ENCODE assay signal across 28 mouse cellular contexts in genomic region chr3:28706736-28707135, GRCm38 (mm10). TPM values are rescaled to one million over a fixed set of nuclear protein-coding genes. Genes with fewer than 3 reads are reported as not detected.
DNase-seq lines count a peak whose midpoint lies in the region; ATAC-seq and TF ChIP-seq lines count a peak whose summit lies in the region.
"Had no signal": no experiment of that assay in that cellular context is flagged by ENCODE, and none has a peak within 500 bp of the region (broad histone marks: within the 10 kb centered on the region; RNA-seq: fewer than 3 reads in every experiment).

No protein-coding gene starts in this region.

- no peak for TF ChIP-seq POLR2A in liver, adult 2 months (IDR thresholded peaks at IDR 0.05; ENCODE audit: extremely low read depth, insufficient read depth, low read length)

- WGBS in heart, embryonic 10.5 days = 76% methylated on average over 4 of the region's 4 CpGs
- WGBS in liver, adult 2 months = 27% methylated on average over 4 of the region's 4 CpGs

- H3K9ac ChIP-seq in liver, adult 2 months (ENCODE audit: low read depth, low read length) = peak overlapping the region; percentile 62
- H3K9ac ChIP-seq: embryonic facial prominence, embryonic 13.5 days; embryonic facial prominence, embryonic 15.5 days; forebrain, embryonic 12.5 days had no signal

- H3K36me3 ChIP-seq in heart, embryonic 10.5 days = no peaks in the 10 kb centered on the region
- peaks cover 46% of the 10 kb centered on the region for H3K36me3 ChIP-seq in liver, adult 2 months (ENCODE audit: control insufficient read depth, insufficient read depth, low read length)
- H3K36me3 ChIP-seq in G1E (replicated peaks) = peaks cover 12% of the 10 kb centered on the region
- H3K36me3 ChIP-seq: embryonic facial prominence, embryonic 13.5 days; embryonic facial prominence, embryonic 15.5 days; forebrain, embryonic 10.5 days; forebrain, embryonic 12.5 days had no signal

- no peaks in the 10 kb centered on the region for H3K9me3 ChIP-seq in heart, embryonic 10.5 days
- no peaks in the 10 kb centered on the region for H3K9me3 ChIP-seq in G1E (replicated peaks)
- H3K9me3 ChIP-seq: embryonic facial prominence, embryonic 13.5 days; embryonic facial prominence, embryonic 15.5 days; forebrain, embryonic 10.5 days; forebrain, embryonic 12.5 days had no signal

- no peak overlapping the region for H3K27ac ChIP-seq in heart, embryonic 10.5 days
- H3K27ac ChIP-seq in liver, adult 2 months (replicated peaks; ENCODE audit: insufficient read depth, low read depth, low read length) = peak overlapping the region; percentile 90
- H3K27ac ChIP-seq: embryonic facial prominence, embryonic 13.5 days; embryonic facial prominence, embryonic 15.5 days; forebrain, embryonic 10.5 days; forebrain, embryonic 12.5 days had no signal

- H3K79me2 ChIP-seq in liver, adult 2 months (ENCODE audit: control insufficient read depth, insufficient read depth, low read length) = peaks cover 6% of the 10 kb centered on the region; the same call in 1 of the 2 replicates

- DNase-seq in heart, adult 11 months = peak; percentile 83
- no peak for DNase-seq in heart, embryonic 10.5 days (ENCODE audit: low spot score)
- peak; percentile 70 for DNase-seq in liver, adult 2 months (ENCODE audit: extremely low read depth, low read depth, low spot score)
- DNase-seq in liver = no peak
- no peak for DNase-seq in G1E (ENCODE audit: low spot score)
- no peak for DNase-seq in urinary bladder, postnatal 25 days (ENCODE audit: low spot score)
- DNase-seq: adrenal gland, adult 2 months; adrenal gland, postnatal 10 days; adrenal gland, postnatal 25 days; B cell, adult 2 months; cerebellum, adult 11 months; cerebellum, adult 18-20 months; cerebellum, adult 8-10 months; cerebellum, adult 9-11 months; cerebellum, postnatal 14 days; cerebellum, postnatal 36 days; embryo, embryonic 11 days had no signal

- no peaks in the 10 kb centered on the region for H3K27me3 ChIP-seq in heart, embryonic 10.5 days (ENCODE audit: insufficient read depth, poor library complexity, severe bottlenecking)
- no peaks in the 10 kb centered on the region for H3K27me3 ChIP-seq in liver, adult 2 months (ENCODE audit: control insufficient read depth, insufficient read depth, low read length)
- H3K27me3 ChIP-seq in G1E (ENCODE audit: insufficient read depth, low read length) = no peaks in the 10 kb centered on the region
- H3K27me3 ChIP-seq: CH12.LX; embryonic facial prominence, embryonic 13.5 days; embryonic facial prominence, embryonic 15.5 days; forebrain, embryonic 12.5 days had no signal

- TF ChIP-seq CTCF in liver, adult 2 months (IDR thresholded peaks at IDR 0.05; ENCODE audit: low read depth, low read length) = no peak
- TF ChIP-seq CTCF in G1E (IDR thresholded peaks at IDR 0.05; ENCODE audit: low read depth, low read length) = no peak

- H3K4me1 ChIP-seq in heart, embryonic 10.5 days = no peaks in the 10 kb centered on the region
- H3K4me1 ChIP-seq in liver, adult 2 months (ENCODE audit: control insufficient read depth, insufficient read depth, low read length) = peaks cover 35% of the 10 kb centered on the region
- peaks cover 27% of the 10 kb centered on the region for H3K4me1 ChIP-seq in G1E (ENCODE audit: insufficient read depth, low read depth, low read length)
- H3K4me1 ChIP-seq: embryonic facial prominence, embryonic 13.5 days; embryonic facial prominence, embryonic 15.5 days; forebrain, embryonic 12.5 days had no signal

- ATAC-seq in G1E (ENCODE audit: extremely low read depth, insufficient number of reproducible peaks, low FRiP score, poor library complexity, severe bottlenecking) = no peak
- ATAC-seq: CD4-positive, CD25-positive, alpha-beta regulatory T cell, adult 4 months; forebrain, embryonic 14.5 days; forebrain, embryonic 16.5 days had no signal

- H3K4me3 ChIP-seq in heart, embryonic 10.5 days = no peak overlapping the region
- H3K4me3 ChIP-seq in liver, adult 2 months (ENCODE audit: insufficient read depth, low read depth, low read length) = no peak overlapping the region
- H3K4me3 ChIP-seq in G1E (ENCODE audit: low read depth, low read length) = 0 out of 2 replicates have a peak overlapping the region, but pooled peaks have one; percentile 68
- H3K4me3 ChIP-seq: embryonic facial prominence, embryonic 13.5 days; embryonic facial prominence, embryonic 15.5 days; erythroblast, embryonic 14.5 days; forebrain, embryonic 10.5 days; forebrain, embryonic 12.5 days had no signal

RNA-seq across cellular contexts. Expression of gene Slc2a2, which starts 9.0 kb away (rescaled TPM):
- polyA plus RNA-seq in heart, embryonic 10.5 days (2016; fragmentation: Nextera tagmentation; extraction: Ambion mirVana) = 0.11 and 3.1 TPM in 2 replicates
- total RNA-seq in liver, adult 2 months (2014; rRNA removed) = 229 and 337 TPM in 2 replicates
- polyA plus RNA-seq in liver, adult 2 months (2012; rRNA removed) = 135 and 208 TPM in 2 replicates
- total RNA-seq in G1E (2014; fragmentation: Nextera tagmentation) = 7.1 and 7.9 TPM in 2 replicates
- total RNA-seq in G1E (2017) = 1.3 and 1.5 TPM in 2 replicates
- 0.12 and 0.24 TPM in 2 replicates for polyA plus RNA-seq in G1E (2012)
- total RNA-seq: adrenal gland, postnatal 25 days; CH12.LX; common myeloid progenitor, adult 5-6 weeks had no signal
- polyA plus RNA-seq: CD4-positive, CD25-positive, alpha-beta regulatory T cell, adult 4 months; embryonic facial prominence, embryonic 11.5 days; forebrain, embryonic 12.5 days; forebrain, embryonic 14.5 days; forebrain, embryonic 16.5 days had no signal

Comparison
In these comparisons a context has a peak if more than half of its experiments do, and no peak if none do; other contexts are left out.
1. DNase-seq: peak in heart, adult 11 months (single experiment) and liver, adult 2 months (single experiment); none in heart, embryonic 10.5 days (single experiment), liver (single experiment), G1E (single experiment) and urinary bladder, postnatal 25 days (single experiment).
2. RNA of gene Slc2a2, which starts 9.0 kb away (polyA plus RNA-seq): 135 to 208 TPM in liver, adult 2 months; 0.11 to 3.1 TPM in heart, embryonic 10.5 days and 0.12 to 0.24 TPM in G1E; every median in the first group is over 10 times any median in the second.